Mouse (Mus musculus) hindbrain, embryonic 12.5 days (tissue): ENCODE measurements at regions not wholly inside any gene's neighbourhood (a gene's known extent, or its start where the extent isn't known, plus 50 kb on each side); places are given as distances from the start of the nearest gene placed in this dataset.
A peak's percentile ranks its signal among the peaks of the same experiment; 100 is the strongest.

ENCODE experiments used
- ATAC-seq: fragments of 200-750 bp; cut with Nextera tagmentation; 2 replicates; pipeline ENCODE4 v1.8.0; 2017; ENCODE audit warnings: moderate TSS enrichment; ENCODE audit not compliant: low FRiP score
- H3K27ac ChIP-seq: fragments of 300-500 bp; sonication (generic); 2 replicates; pipeline ENCODE4 v1.5.1; 2016; ENCODE audit warnings: mild to moderate bottlenecking
- H3K27me3 ChIP-seq: fragments of 300-500 bp; sonication (generic); 2 replicates; pipeline ENCODE4 v1.6.1; 2016; ENCODE audit warnings: mild to moderate bottlenecking
- H3K36me3 ChIP-seq: fragments of 300-500 bp; sonication (generic); 2 replicates; pipeline ENCODE4 v1.6.1; 2016; ENCODE audit warnings: mild to moderate bottlenecking
- H3K4me1 ChIP-seq: fragments of 300-500 bp; sonication (generic); 2 replicates; pipeline ENCODE4 v1.6.1; 2016
- H3K4me2 ChIP-seq: fragments of 300-500 bp; sonication (generic); replicated peaks from 2 replicates; pipeline ENCODE4 v1.6.1; 2016; ENCODE audit warnings: mild to moderate bottlenecking
- H3K4me3 ChIP-seq: fragments of 300-500 bp; sonication (generic); 2 replicates; pipeline ENCODE4 v1.5.1; 2016; ENCODE audit warnings: mild to moderate bottlenecking
- H3K9ac ChIP-seq: fragments of 300-500 bp; sonication (generic); 2 replicates; pipeline ENCODE4 v1.6.1; 2016; ENCODE audit warnings: mild to moderate bottlenecking, moderate library complexity
- H3K9me3 ChIP-seq: fragments of 300-500 bp; sonication (generic); replicated peaks from 2 replicates; pipeline ENCODE4 v1.6.1; 2016; ENCODE audit warnings: mild to moderate bottlenecking
- WGBS: fragments of 180-500 bp; shearing (Covaris S2); methylation state at CpG from one replicate; pipeline ENCODE4 v1.1.7; 2016; 5-methylcytosine and 5-hydroxymethylcytosine counted together

DNA sequence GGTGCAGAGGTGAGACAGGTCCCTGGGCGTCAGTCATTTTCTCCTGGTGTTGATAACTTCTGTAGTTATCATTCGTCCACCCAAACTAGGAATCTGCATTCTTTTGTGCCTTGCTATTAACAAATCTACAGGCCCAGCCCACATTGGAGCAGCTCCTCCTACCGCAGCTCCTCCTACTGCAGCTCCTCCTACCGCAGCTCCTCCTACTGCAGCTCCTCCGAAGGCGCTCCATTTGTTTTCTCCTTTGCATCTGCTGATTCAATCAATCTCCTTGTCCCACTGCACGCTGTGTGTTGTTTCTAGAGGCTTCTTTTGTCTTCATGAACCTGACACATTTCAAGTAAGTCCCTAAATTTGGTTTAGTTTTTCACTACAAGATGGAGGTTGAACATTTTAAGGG lies 248.2 kb upstream of the Arglu1 start:
- Histone ChIP-seq H3K9ac (no peak overlapping the region), H3K4me2 (no peak overlapping the region), H3K27me3 (0 out of 2 replicates have a peak, but pooled peaks cover 2% of the 10 kb centered on the region), H3K9me3 (no peaks in the 10 kb centered on the region), H3K27ac (no peak overlapping the region), H3K4me1 (no peaks in the 10 kb centered on the region), H3K36me3 (no peaks in the 10 kb centered on the region), H3K4me3 (no peak overlapping the region)
- 80% methylated on average over 7 of the region's 7 CpGs for WGBS
- no peak for ATAC-seq

- Histone ChIP-seq H3K4me3 (no peak overlapping the region), H3K36me3 (no peaks in the 10 kb centered on the region), H3K27me3 (no peaks in the 10 kb centered on the region), H3K9ac (no peak overlapping the region), H3K4me2 (no peak overlapping the region), H3K4me1 (no peaks in the 10 kb centered on the region), H3K27ac (no peak overlapping the region), H3K9me3 (no peaks in the 10 kb centered on the region)
- WGBS = 78% methylated on average over 3 of the region's 3 CpGs
- no peak for ATAC-seq
Measured at GRCm38 (mm10) chr8:8932466-8932865, 242.1 kb upstream of the Arglu1 start.

DNA sequence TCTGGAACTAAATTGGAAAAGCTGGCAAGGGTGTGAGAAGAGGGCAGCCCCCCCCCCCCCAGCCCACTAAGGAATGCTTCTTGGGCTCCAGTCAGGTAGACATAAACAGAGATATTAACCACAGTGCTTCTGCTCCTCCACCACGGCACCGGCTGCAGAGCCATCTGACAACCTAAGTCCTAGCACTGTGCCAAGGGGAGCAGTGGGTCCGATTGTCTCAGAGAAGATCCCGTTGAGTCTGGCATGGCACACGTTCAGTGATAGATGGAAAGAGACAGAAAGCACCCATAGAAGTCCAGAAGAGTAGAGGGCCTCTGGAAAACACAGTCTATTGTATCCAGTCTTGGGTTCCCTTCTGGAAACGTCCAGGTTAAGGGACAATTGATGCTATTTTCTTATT lies 241.4 kb upstream of the Arglu1 start:
- ATAC-seq = no peak
- Histone ChIP-seq H3K27me3 (no peaks in the 10 kb centered on the region), H3K4me1 (no peaks in the 10 kb centered on the region), H3K4me3 (no peak overlapping the region), H3K9me3 (no peaks in the 10 kb centered on the region), H3K9ac (no peak overlapping the region), H3K4me2 (no peak overlapping the region), H3K27ac (no peak overlapping the region), H3K36me3 (no peaks in the 10 kb centered on the region)
- WGBS = 77% methylated on average over 6 of the region's 6 CpGs

- 68% methylated on average over 18 of the region's 18 CpGs for WGBS
- Histone ChIP-seq H3K4me3 (no peak overlapping the region), H3K27ac (no peak overlapping the region), H3K9ac (no peak overlapping the region), H3K4me2 (no peak overlapping the region), H3K27me3 (no peaks in the 10 kb centered on the region), H3K36me3 (no peaks in the 10 kb centered on the region), H3K4me1 (no peaks in the 10 kb centered on the region), H3K9me3 (no peaks in the 10 kb centered on the region)
- ATAC-seq = no peak
Measured at GRCm38 (mm10) chr8:8928074-8928862, 237.9 kb upstream of the Arglu1 start.

- Histone ChIP-seq H3K9me3 (no peaks in the 10 kb centered on the region), H3K27ac (no peak overlapping the region), H3K9ac (no peak overlapping the region), H3K36me3 (no peaks in the 10 kb centered on the region), H3K4me3 (no peak overlapping the region), H3K4me1 (peaks cover 15% of the 10 kb centered on the region), H3K27me3 (no peaks in the 10 kb centered on the region), H3K4me2 (no peak overlapping the region)
- WGBS = 25% methylated on average over 2 of the region's 2 CpGs
- ATAC-seq = peak; percentile 46; the same call in 1 of the 2 replicates
Measured at GRCm38 (mm10) chr8:8921446-8921845, 231.1 kb upstream of the Arglu1 start.

DNA sequence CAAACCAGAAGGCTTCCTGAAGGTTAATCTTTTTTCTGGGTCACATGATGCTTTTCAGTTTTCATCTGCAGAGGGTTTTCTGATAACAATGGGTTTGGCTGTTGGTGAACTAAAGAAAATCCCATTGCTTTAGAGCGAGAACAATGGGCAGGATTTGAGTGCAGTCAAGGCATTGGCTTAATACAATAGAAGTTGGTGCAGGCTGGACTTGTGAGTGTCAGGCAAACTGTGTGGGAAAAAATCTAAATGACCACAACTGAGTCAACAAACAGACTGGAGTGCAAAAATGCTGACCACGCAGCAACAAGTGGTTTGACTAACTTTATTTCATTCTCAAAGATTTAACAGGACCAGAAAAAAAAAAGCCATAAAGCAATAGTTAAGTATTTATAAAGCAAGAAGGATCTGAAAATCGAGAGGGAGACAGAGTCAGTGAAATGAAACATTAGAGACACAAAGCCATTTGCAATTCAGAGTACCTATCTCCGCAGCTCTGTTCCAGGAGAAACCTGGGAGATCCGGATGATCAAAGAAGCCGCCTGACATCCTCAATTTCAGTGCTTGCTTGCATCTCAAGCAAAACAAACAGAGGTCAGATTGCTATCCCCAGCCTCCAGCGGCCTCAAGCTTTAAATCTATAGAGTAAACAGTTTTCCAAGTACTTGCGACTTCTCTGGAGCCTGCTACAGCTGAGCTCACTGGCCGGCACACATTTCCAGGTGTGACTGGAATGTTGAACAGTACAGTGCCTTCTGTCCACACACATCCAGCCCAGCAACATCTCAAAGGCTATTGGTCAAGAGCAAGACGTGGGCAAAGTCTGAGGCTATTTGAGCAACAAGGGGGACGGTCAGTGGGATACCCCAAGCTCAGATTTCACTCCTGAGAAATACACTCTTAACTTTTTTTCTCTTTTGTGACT lies 229.5 kb upstream of the Arglu1 start:
- ATAC-seq = no peak
- H3K9me3 ChIP-seq = peaks cover 2% of the 10 kb centered on the region; the same call in 1 of the 2 replicates
- 11% methylated on average over 11 of the region's 11 CpGs for WGBS
- no peaks in the 10 kb centered on the region for H3K27me3 ChIP-seq
- H3K4me1 ChIP-seq = peaks cover 15% of the 10 kb centered on the region
- H3K4me3 ChIP-seq = no peak overlapping the region
- no peaks in the 10 kb centered on the region for H3K36me3 ChIP-seq
- H3K27ac ChIP-seq = no peak overlapping the region
- H3K4me2 ChIP-seq = no peak overlapping the region
- no peak overlapping the region for H3K9ac ChIP-seq

DNA sequence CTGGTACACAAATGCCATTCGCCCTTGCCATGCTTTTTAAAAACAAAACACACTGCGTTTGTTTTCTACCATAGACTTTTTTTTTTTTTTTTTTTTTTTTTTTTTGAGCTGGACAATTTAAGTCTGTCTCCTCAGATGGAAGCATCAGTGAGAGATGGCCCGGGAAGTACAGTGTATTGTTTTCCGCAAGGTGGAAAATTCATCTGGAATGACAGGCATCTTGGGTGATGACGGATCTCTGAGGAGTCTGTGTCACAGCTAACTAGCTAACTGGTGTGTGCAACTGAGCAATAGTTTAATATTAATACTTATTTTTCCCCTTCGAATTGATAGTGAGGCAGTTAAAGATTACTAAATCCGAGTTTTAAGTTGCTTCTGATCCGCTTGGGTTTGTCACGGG lies 228.7 kb upstream of the Arglu1 start:
- no peak for ATAC-seq
- Histone ChIP-seq H3K4me1 (peaks cover 15% of the 10 kb centered on the region), H3K9me3 (peaks cover 6% of the 10 kb centered on the region; the same call in 1 of the 2 replicates), H3K36me3 (no peaks in the 10 kb centered on the region), H3K4me2 (no peak overlapping the region), H3K27ac (no peak overlapping the region), H3K27me3 (no peaks in the 10 kb centered on the region), H3K9ac (no peak overlapping the region), H3K4me3 (no peak overlapping the region)
- 55% methylated on average over 9 of the region's 9 CpGs for WGBS

- 70% methylated on average over 7 of the region's 7 CpGs for WGBS
- H3K27me3 ChIP-seq = no peaks in the 10 kb centered on the region
- no peaks in the 10 kb centered on the region for H3K36me3 ChIP-seq
- H3K4me3 ChIP-seq = no peak overlapping the region
- H3K9ac ChIP-seq = no peak overlapping the region
- H3K4me2 ChIP-seq = no peak overlapping the region
- ATAC-seq = no peak
- no peaks in the 10 kb centered on the region for H3K4me1 ChIP-seq
- no peaks in the 10 kb centered on the region for H3K9me3 ChIP-seq
- H3K27ac ChIP-seq = no peak overlapping the region
Measured at GRCm38 (mm10) chr8:8907478-8908165, 217.3 kb upstream of the Arglu1 start.

DNA sequence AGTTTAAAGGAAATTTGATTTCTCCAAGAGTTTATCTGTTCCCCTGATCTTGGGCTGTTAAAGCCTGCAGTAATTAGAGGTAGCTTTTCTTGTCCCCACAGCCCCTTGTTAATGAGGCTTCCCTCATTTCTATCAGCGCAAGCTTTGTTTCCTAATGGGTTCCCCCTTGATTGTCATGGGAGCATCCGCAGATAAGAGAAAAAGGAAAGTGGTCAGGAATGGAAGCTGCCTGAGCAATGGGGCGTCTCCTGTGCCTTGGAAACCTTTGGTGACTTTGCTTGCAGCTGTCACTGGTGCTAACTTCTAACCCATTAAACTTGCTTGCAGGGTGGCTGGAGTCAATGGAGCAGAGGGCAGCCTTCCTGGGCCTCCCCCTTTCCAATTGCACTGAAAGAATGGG lies 202.7 kb upstream of the Arglu1 start:
- H3K9me3 ChIP-seq = no peaks in the 10 kb centered on the region
- no peak overlapping the region for H3K4me3 ChIP-seq
- no peak overlapping the region for H3K4me2 ChIP-seq
- 33% methylated on average over 3 of the region's 3 CpGs for WGBS
- no peaks in the 10 kb centered on the region for H3K4me1 ChIP-seq
- no peaks in the 10 kb centered on the region for H3K27me3 ChIP-seq
- H3K27ac ChIP-seq = no peak overlapping the region
- H3K36me3 ChIP-seq = no peaks in the 10 kb centered on the region
- no peak for ATAC-seq
- H3K9ac ChIP-seq = no peak overlapping the region

- Histone ChIP-seq H3K9me3 (no peaks in the 10 kb centered on the region), H3K4me2 (no peak overlapping the region), H3K9ac (no peak overlapping the region), H3K36me3 (no peaks in the 10 kb centered on the region), H3K27ac (no peak overlapping the region), H3K4me1 (peaks cover 14% of the 10 kb centered on the region), H3K4me3 (no peak overlapping the region), H3K27me3 (peaks cover 9% of the 10 kb centered on the region)
- WGBS = 19% methylated on average over 5 of the region's 5 CpGs
- no peak for ATAC-seq
Measured at GRCm38 (mm10) chr8:8877286-8877685, 187.0 kb upstream of the Arglu1 start.

DNA sequence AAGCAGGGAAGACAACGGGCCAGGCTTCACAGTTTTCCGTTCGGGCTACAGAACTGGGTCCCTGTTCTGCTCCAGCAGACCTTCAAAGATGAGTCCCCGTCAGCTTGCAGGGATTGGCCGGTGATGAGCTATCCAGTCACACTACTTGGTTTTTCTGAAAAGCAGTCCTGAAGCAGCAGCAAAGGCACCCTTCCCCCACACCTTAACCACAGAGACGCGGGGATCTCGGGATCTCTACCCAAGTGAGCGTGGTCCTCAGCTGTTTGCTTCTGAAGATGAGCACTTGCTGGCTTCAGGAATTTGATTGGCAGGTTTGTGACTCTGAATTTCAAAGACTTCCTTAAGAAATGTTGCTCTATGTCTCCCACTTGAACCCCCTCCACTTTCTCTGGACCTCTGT lies 186.6 kb upstream of the Arglu1 start:
- peaks cover 17% of the 10 kb centered on the region for H3K4me1 ChIP-seq
- no peak overlapping the region for H3K4me2 ChIP-seq
- ATAC-seq = no peak
- no peak overlapping the region for H3K4me3 ChIP-seq
- H3K9ac ChIP-seq = no peak overlapping the region
- no peaks in the 10 kb centered on the region for H3K9me3 ChIP-seq
- H3K27me3 ChIP-seq = peaks cover 9% of the 10 kb centered on the region
- no peak overlapping the region for H3K27ac ChIP-seq
- WGBS = 28% methylated on average over 9 of the region's 9 CpGs
- H3K36me3 ChIP-seq = no peaks in the 10 kb centered on the region

DNA sequence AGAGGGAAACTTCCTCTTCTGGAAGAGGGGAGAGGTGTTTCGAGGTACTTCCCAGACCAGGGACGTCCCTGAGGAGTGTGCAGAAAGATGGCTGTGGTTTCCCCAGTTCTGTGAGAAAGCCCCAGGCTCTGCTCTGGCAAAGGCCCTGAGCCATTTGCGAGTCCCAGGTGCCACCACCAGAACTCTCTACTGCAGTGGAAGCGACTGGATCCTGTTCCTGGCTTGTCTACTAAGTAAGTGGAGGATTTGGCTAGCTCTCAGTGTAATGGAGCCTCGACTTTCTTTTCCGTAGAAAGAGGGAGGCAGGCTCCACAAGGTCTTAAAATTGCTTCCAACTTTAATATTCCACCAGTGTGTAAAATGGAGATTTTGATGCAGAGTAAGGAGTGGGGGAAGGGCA lies 186.1 kb upstream of the Arglu1 start:
- Histone ChIP-seq H3K9me3 (no peaks in the 10 kb centered on the region), H3K4me1 (peaks cover 21% of the 10 kb centered on the region), H3K4me3 (no peak overlapping the region), H3K4me2 (no peak overlapping the region), H3K9ac (no peak overlapping the region), H3K27ac (no peak overlapping the region), H3K27me3 (peaks cover 9% of the 10 kb centered on the region), H3K36me3 (no peaks in the 10 kb centered on the region)
- WGBS = 73% methylated on average over 6 of the region's 6 CpGs
- no peak for ATAC-seq
